Mouse (Mus musculus): ENCODE measurements at regions not wholly inside any gene's neighbourhood (a gene's known extent, or its start where the extent isn't known, plus 50 kb on each side); places are given as distances from the start of the nearest gene placed in this dataset.

DNA sequence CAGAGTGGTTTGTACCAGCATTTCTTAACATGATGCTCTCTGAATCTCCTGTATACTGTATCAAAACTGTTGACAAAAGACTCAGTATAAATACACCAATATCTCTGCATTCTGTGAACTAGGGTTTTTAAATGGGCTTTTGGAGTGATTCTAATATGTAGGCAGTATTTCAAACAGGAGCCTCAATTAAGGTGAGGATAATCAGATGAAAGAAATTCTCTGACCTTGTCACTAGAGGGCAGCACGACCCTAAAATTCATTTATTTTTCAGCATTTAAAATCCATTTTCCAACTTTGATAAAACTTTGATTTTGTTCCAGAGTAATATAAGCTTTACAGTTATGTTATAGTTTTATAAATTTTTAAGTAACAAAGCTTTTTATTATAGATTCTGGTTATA, 114.5 kb downstream of the Rfx6 start:
- Histone ChIP-seq H3K36me3 (no peaks in the 10 kb centered on the region), H3K4me1 (no peaks in the 10 kb centered on the region), H3K27me3 (ENCODE audit: low read depth, poor library complexity, severe bottlenecking) (no peaks in the 10 kb centered on the region), H3K27ac (replicated peaks) (no peak overlapping the region), H3K4me3 (no peak overlapping the region), H3K9me3 (replicated peaks) (no peaks in the 10 kb centered on the region)
- WGBS: 0% methylated on average over 1 of the region's 1 CpGs
- no peak for DNase-seq (ENCODE audit: low spot score)

DNA sequence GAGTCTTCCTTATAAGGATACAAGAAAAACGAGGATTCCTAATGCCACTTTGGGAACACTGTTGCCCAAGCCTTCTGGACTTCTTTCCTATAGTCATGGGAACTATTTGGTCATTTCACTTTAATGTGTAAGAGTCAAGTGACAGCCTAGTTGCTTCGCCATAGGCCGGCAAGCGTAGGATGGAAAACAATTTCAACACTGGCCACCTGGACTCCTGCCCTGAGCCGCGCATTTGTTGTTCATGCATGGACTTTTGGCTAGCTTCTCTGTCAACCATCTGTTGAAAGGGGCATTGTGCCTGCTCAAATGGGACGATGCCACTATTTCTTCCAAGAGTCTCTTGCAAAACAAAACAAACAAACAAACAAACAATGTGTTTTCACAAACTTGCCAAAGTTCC, 116.3 kb downstream of the Rfx6 start:
- no peaks in the 10 kb centered on the region for H3K4me1 ChIP-seq
- no peaks in the 10 kb centered on the region for H3K9me3 ChIP-seq (replicated peaks)
- no peak overlapping the region for H3K27ac ChIP-seq (replicated peaks)
- 94% methylated on average over 7 of the region's 7 CpGs for WGBS
- no peak overlapping the region for H3K4me3 ChIP-seq
- DNase-seq (ENCODE audit: low spot score): no peak
- H3K27me3 ChIP-seq (ENCODE audit: low read depth, poor library complexity, severe bottlenecking): no peaks in the 10 kb centered on the region
- H3K36me3 ChIP-seq: no peaks in the 10 kb centered on the region

DNA sequence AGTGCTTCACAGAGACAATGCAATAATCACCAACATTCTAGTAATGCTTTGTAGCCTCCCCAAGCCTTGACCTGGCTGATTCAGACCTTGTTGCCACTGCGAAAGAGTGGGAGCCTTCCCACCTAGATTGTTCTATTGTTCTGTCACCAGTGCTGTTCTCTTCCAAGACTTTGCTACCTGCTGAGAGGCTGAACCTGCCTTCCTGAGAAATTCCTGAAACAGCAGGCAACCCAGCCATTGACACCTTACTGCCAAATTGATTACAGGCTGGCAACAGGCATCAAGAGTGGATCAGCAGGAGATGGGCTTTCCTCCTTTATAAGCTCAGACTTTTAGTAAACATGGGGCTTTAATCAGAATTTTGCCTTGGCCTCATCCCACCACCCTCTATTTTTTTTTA, 139.1 kb downstream of the Rfx6 start:
- H3K27ac ChIP-seq (replicated peaks): no peak overlapping the region
- 68% methylated on average over 1 of the region's 1 CpGs for WGBS
- no peaks in the 10 kb centered on the region for H3K9me3 ChIP-seq (replicated peaks)
- H3K4me3 ChIP-seq: no peak overlapping the region
- no peaks in the 10 kb centered on the region for H3K27me3 ChIP-seq (ENCODE audit: low read depth, poor library complexity, severe bottlenecking)
- no peak for DNase-seq (ENCODE audit: low spot score)
- H3K4me1 ChIP-seq: no peaks in the 10 kb centered on the region
- no peaks in the 10 kb centered on the region for H3K36me3 ChIP-seq

DNA sequence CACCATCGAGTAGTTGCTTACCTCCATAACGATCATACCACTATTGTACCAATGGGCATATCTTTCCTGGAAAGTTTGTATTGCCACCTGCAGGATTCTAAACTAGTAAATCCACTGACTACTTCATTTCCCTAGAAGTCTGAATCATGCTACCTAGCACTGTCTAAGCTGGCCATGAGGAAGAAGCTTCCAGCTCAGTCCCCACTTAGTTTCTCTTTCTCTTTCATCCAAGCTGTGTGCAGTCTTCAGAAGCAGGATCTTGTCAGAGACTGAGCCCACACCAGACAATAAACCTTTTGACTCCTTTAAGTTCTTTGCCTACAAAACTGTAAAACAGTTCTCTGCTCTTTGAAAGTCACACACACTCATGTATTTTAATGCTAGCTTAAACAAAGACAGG, 146.3 kb downstream of the Rfx6 start:
- WGBS: 98% methylated on average over 2 of the region's 2 CpGs
- Histone ChIP-seq H3K36me3 (no peaks in the 10 kb centered on the region), H3K9me3 (replicated peaks) (no peaks in the 10 kb centered on the region), H3K4me3 (no peak overlapping the region), H3K27ac (replicated peaks) (no peak overlapping the region), H3K27me3 (ENCODE audit: low read depth, poor library complexity, severe bottlenecking) (no peaks in the 10 kb centered on the region), H3K4me1 (peaks cover 10% of the 10 kb centered on the region)
- no peak for DNase-seq (ENCODE audit: low spot score)

GRCm38 (mm10) chr10:51826431-51826964, 148.9 kb downstream of the Rfx6 start:
- Histone ChIP-seq H3K9me3 (replicated peaks) (no peaks in the 10 kb centered on the region), H3K36me3 (no peaks in the 10 kb centered on the region), H3K27ac (replicated peaks) (no peak overlapping the region), H3K27me3 (ENCODE audit: low read depth, poor library complexity, severe bottlenecking) (no peaks in the 10 kb centered on the region), H3K4me3 (no peak overlapping the region), H3K4me1 (peaks cover 10% of the 10 kb centered on the region)
- 61% methylated on average over 6 of the region's 6 CpGs for WGBS
- DNase-seq (ENCODE audit: low spot score): no peak

DNA sequence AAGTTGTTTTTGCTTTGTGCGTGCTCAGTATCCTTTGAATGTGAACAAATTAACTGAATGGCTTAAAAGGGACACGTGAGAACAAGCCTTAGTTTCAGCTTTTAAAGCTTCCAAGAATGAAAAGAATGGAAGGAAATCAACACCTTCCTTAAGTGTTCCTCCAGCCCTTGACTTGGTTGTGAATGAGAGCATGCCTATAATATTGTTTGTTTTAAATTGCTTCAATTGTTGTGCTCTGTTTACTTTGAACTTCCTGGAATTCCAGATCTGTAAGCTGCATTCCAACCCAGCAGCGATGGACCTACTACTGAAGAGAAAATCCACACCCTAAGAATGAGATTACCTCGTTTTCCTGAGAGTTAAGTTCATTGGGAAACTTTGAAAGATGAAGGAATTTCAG, 154.9 kb downstream of the Rfx6 start:
- Histone ChIP-seq H3K27me3 (ENCODE audit: low read depth, poor library complexity, severe bottlenecking) (no peaks in the 10 kb centered on the region), H3K36me3 (no peaks in the 10 kb centered on the region), H3K27ac (replicated peaks) (no peak overlapping the region), H3K4me1 (peaks cover 11% of the 10 kb centered on the region), H3K4me3 (no peak overlapping the region), H3K9me3 (replicated peaks) (no peaks in the 10 kb centered on the region)
- WGBS: 58% methylated on average over 4 of the region's 4 CpGs
- no peak for DNase-seq (ENCODE audit: low spot score)

GRCm38 (mm10) chr10:51843099-51843498, 165.5 kb downstream of the Rfx6 start:
- WGBS: 77% methylated on average over 1 of the region's 1 CpGs
- no peaks in the 10 kb centered on the region for H3K27me3 ChIP-seq (ENCODE audit: low read depth, poor library complexity, severe bottlenecking)
- no peak for DNase-seq (ENCODE audit: low spot score)
- H3K4me3 ChIP-seq: no peak overlapping the region
- no peaks in the 10 kb centered on the region for H3K36me3 ChIP-seq
- no peak overlapping the region for H3K27ac ChIP-seq (replicated peaks)
- no peaks in the 10 kb centered on the region for H3K9me3 ChIP-seq (replicated peaks)
- H3K4me1 ChIP-seq: no peaks in the 10 kb centered on the region

GRCm38 (mm10) chr10:51846287-51846686, 168.7 kb downstream of the Rfx6 start:
- Histone ChIP-seq H3K27me3 (ENCODE audit: low read depth, poor library complexity, severe bottlenecking) (no peaks in the 10 kb centered on the region), H3K9me3 (replicated peaks) (no peaks in the 10 kb centered on the region), H3K27ac (replicated peaks) (no peak overlapping the region), H3K36me3 (no peaks in the 10 kb centered on the region), H3K4me3 (no peak overlapping the region), H3K4me1 (no peaks in the 10 kb centered on the region)
- no peak for DNase-seq (ENCODE audit: low spot score)
- 88% methylated on average over 4 of the region's 4 CpGs for WGBS

GRCm38 (mm10) chr10:51869409-51869808, 152.9 kb upstream of the Vgll2 start:
- H3K27ac ChIP-seq (replicated peaks): no peak overlapping the region
- H3K4me3 ChIP-seq: no peak overlapping the region
- no peaks in the 10 kb centered on the region for H3K27me3 ChIP-seq (ENCODE audit: low read depth, poor library complexity, severe bottlenecking)
- DNase-seq (ENCODE audit: low spot score): no peak
- WGBS: 87% methylated on average over 3 of the region's 3 CpGs
- no peaks in the 10 kb centered on the region for H3K4me1 ChIP-seq
- H3K9me3 ChIP-seq (replicated peaks): no peaks in the 10 kb centered on the region
- H3K36me3 ChIP-seq: no peaks in the 10 kb centered on the region

DNA sequence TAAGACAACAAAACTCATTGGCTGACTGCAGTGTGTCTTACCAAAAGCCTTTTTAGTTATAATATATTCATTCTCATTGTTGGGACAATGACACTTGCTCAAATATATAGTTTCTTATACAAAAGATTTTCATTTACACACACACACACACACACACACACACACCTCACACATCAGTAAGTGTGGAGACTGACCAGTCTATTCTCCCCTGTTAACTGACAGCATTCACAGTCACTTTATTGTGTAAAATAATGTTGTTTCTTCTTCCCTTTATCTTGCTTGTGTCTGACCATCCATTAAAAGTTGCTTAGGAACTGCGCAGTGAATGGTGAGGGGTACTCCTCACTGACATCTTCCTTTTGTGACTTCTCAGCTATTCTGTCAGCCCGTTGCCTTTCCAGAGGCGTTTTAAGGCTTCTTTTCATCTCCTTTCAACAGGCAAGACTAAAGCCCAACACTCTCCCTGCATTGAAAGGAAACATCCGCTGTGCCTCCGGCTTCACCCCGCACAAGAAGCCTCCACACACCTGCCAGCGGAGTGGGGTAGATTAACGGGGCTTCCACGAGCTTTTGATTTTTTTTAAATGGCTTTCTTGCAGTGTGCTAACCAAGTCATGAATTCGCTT, 111.1 kb upstream of the Vgll2 start:
- H3K4me1 ChIP-seq: peaks cover 14% of the 10 kb centered on the region
- H3K27me3 ChIP-seq (ENCODE audit: low read depth, poor library complexity, severe bottlenecking): peaks cover 24% of the 10 kb centered on the region
- H3K27ac ChIP-seq (replicated peaks): no peak overlapping the region
- H3K36me3 ChIP-seq: no peaks in the 10 kb centered on the region
- H3K4me3 ChIP-seq: 0 out of 2 replicates have a peak overlapping the region, but pooled peaks have one; percentile 11
- H3K9me3 ChIP-seq (replicated peaks): no peaks in the 10 kb centered on the region
- WGBS: 19% methylated on average over 10 of the region's 10 CpGs
- DNase-seq (ENCODE audit: low spot score): peak; percentile 32

DNA sequence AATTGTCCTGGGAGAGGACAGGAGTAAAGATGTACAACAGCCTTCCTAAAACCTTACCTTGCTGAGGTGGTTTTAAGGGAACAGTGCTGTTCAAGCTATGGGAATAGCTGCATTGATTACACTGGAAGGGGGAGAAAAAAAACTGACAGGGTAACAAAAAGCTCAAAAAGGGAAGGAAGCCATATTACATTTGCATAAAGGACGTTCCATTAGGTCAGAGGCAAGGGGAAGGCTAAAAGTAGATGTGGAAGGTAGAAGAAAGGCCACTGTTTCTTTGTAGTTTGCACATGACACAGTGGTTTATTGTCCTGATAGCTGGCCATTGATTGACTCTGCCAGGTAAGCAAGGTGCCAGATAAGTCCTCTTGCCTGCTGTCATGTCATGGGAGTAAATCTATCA, 110.2 kb upstream of the Vgll2 start:
- Histone ChIP-seq H3K36me3 (no peaks in the 10 kb centered on the region), H3K27ac (replicated peaks) (no peak overlapping the region), H3K4me3 (no peak overlapping the region), H3K9me3 (replicated peaks) (no peaks in the 10 kb centered on the region), H3K27me3 (ENCODE audit: low read depth, poor library complexity, severe bottlenecking) (peaks cover 24% of the 10 kb centered on the region), H3K4me1 (peaks cover 14% of the 10 kb centered on the region)
- 63% methylated on average over 1 of the region's 1 CpGs for WGBS
- no peak for DNase-seq (ENCODE audit: low spot score)

- H3K36me3 ChIP-seq: no peaks in the 10 kb centered on the region
- H3K27me3 ChIP-seq (ENCODE audit: low read depth, poor library complexity, severe bottlenecking): no peaks in the 10 kb centered on the region
- no peak overlapping the region for H3K27ac ChIP-seq (replicated peaks)
- no peak for DNase-seq (ENCODE audit: low spot score)
- 90% methylated on average over 2 of the region's 2 CpGs for WGBS
- no peaks in the 10 kb centered on the region for H3K9me3 ChIP-seq (replicated peaks)
- H3K4me3 ChIP-seq: no peak overlapping the region
- H3K4me1 ChIP-seq: no peaks in the 10 kb centered on the region
Measured at GRCm38 (mm10) chr10:51926644-51927043, 95.7 kb upstream of the Vgll2 start.

- no peak for DNase-seq (ENCODE audit: low spot score)
- H3K4me3 ChIP-seq: no peak overlapping the region
- H3K9me3 ChIP-seq (replicated peaks): no peaks in the 10 kb centered on the region
- no peak overlapping the region for H3K27ac ChIP-seq (replicated peaks)
- 83% methylated on average over 6 of the region's 6 CpGs for WGBS
- H3K4me1 ChIP-seq: no peaks in the 10 kb centered on the region
- H3K27me3 ChIP-seq (ENCODE audit: low read depth, poor library complexity, severe bottlenecking): no peaks in the 10 kb centered on the region
- no peaks in the 10 kb centered on the region for H3K36me3 ChIP-seq
Measured at GRCm38 (mm10) chr10:51929341-51929740, 93.0 kb upstream of the Vgll2 start.

DNA sequence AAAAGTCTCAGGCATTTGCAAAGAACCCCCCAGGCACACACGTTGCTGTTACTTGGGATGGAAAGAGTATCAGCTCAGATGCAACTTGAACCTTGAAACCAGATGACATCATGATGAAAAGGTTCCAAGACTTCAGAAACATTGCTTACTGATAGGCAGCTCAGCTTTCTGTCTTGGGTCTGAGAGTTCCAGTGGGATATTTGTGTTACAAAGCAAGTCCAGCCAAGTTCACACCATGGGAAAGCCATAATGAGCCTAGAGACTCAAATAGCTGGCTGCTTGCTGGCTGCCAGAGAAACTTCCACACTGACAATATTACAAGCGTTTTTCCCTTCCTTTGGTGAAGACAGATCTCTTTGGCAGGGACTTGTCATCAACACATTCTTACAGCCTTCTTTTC, 92.0 kb upstream of the Vgll2 start:
- Histone ChIP-seq H3K9me3 (replicated peaks) (no peaks in the 10 kb centered on the region), H3K27ac (replicated peaks) (no peak overlapping the region), H3K4me3 (no peak overlapping the region), H3K4me1 (no peaks in the 10 kb centered on the region), H3K36me3 (no peaks in the 10 kb centered on the region), H3K27me3 (ENCODE audit: low read depth, poor library complexity, severe bottlenecking) (no peaks in the 10 kb centered on the region)
- 79% methylated on average over 2 of the region's 2 CpGs for WGBS
- no peak for DNase-seq (ENCODE audit: low spot score)
